Mouse (Mus musculus) embryo, embryonic 11.5 days (tissue): Measurements from ENCODE around the gene Asap3.

Source experiments
- DNase-seq: peaks from one replicate; pipeline ENCODE4 v3.0.0-alpha.2; 2012; ENCODE audit warnings: low read depth, low spot score

Gene Asap3

DNA sequence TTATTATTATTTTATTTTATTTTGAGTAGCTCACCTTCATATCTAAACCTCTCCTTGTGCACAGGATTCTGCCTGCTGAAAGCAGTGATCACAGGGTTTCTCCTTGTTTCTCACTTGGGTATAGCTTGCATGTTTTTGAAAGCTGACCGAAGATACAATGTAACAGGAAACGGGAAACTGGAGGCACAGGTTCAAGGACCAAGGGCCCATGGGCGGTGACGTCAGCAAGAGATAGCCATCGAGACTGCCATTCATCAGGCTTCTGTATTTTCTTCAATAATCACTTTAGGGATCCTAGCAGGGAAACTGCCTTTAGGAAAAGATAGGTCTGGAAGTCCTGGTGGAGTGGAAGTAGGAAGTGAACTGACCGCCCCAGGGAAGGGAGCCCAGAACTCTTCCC lies 85.5 kb downstream of the Asap3 start:
- DNase-seq: no peak
